Comparison of ENCODE assay signal across 15 mouse cellular contexts in genomic region chr4:71537971-71538370, GRCm38 (mm10).
"Had no signal": no experiment of that assay in that cellular context is flagged by ENCODE, and none has a peak within 500 bp of the region (broad histone marks: within the 10 kb centered on the region; RNA-seq: fewer than 3 reads in every experiment).

No protein-coding gene starts in this region.

- H3K36me3 ChIP-seq: limb, embryonic 10.5 days; liver, embryonic 15.5 days; midbrain, embryonic 12.5 days; neural tube, embryonic 13.5 days had no signal

- H3K4me1 ChIP-seq: limb, embryonic 10.5 days; liver, embryonic 15.5 days; megakaryocyte, embryonic 14.5 days; midbrain, embryonic 12.5 days; neural tube, embryonic 13.5 days had no signal

- DNase-seq: kidney, postnatal 14 days; lung, adult 2 months; lung, postnatal 10 days; retina, postnatal 1 day; right cerebral cortex, postnatal 4 days; spleen, adult 18-20 months; thymus, adult 2 months; thymus, postnatal 25 days had no signal

- H3K27me3 ChIP-seq: liver, embryonic 15.5 days; megakaryocyte, embryonic 14.5 days; midbrain, embryonic 12.5 days; neural tube, embryonic 13.5 days had no signal

- H3K27ac ChIP-seq: left cerebral cortex, adult 2 months; limb, embryonic 10.5 days; liver, embryonic 15.5 days; macrophage; midbrain, embryonic 12.5 days; neural tube, embryonic 13.5 days had no signal

- H3K4me3 ChIP-seq: left cerebral cortex, adult 2 months; limb, embryonic 10.5 days; liver, embryonic 15.5 days; megakaryocyte, embryonic 14.5 days; midbrain, embryonic 12.5 days; neural tube, embryonic 13.5 days had no signal
